Mouse (Mus musculus): ENCODE measurements at regions not wholly inside any gene's neighbourhood (a gene's known extent, or its start where the extent isn't known, plus 50 kb on each side); places are given as distances from the start of the nearest gene placed in this dataset.
"Not testable (repeated sequence)": the region's sequence is repeated elsewhere in the genome, so short reads cannot be mapped to it uniquely, and the experiment has no call there.

DNA sequence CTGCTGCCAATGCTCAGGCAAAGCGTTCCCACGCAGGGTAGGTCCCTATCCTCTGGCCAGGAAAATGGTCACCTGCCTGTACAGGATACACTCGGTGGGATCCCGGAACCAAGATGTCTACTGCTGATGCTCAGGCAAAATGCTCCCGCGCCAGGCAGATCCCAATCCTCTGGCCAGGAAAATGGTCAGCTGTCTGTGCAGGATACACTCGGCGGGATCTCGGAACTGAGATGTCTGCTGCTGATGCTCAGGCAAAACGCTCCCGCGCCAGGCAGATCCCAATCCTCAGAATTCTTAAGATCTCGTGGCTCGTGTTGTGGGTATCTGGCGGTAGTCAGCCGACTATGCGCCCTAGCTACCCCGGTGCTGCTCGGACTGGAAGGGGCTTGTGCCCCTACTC, 288.0 kb downstream of the Nucb2 start:
- WGBS: 94% methylated on average over 19 of the region's 19 CpGs
- not testable (repeated sequence) for H3K9ac ChIP-seq (replicated peaks); H3K4me1 ChIP-seq (replicated peaks); H3K27me3 ChIP-seq; ATAC-seq; H3K27ac ChIP-seq; H3K4me2 ChIP-seq (replicated peaks); H3K9me3 ChIP-seq; H3K36me3 ChIP-seq; H3K4me3 ChIP-seq (replicated peaks)

DNA sequence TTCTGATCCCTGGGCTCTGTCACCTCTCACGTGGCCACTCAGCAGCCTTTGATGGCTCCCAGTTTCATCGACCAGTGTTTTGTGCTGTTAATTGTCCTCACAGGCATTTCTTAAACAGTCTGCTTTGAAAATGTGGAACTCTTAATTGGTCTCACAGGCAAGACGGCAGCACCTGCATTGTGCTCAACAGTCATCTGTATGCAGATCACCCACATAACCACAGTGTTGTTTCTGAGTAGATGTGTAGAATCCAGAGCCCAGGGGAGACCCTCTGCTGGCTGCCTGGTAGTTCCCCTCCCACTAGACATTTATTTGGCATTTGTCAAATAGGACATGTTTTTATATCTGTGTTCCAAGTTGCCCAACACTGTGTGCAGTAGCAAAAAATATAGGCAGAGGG, 304.3 kb downstream of the Nucb2 start:
- peak; percentile 24; the same call in 1 of the 2 replicates for ATAC-seq
- H3K36me3 ChIP-seq: no peaks in the 10 kb centered on the region
- H3K9me3 ChIP-seq: no peaks in the 10 kb centered on the region
- no peaks in the 10 kb centered on the region for H3K27me3 ChIP-seq
- no peak overlapping the region for H3K4me2 ChIP-seq (replicated peaks)
- no peak overlapping the region for H3K4me3 ChIP-seq (replicated peaks)
- H3K4me1 ChIP-seq (replicated peaks): peaks cover 9% of the 10 kb centered on the region; the same call in 1 of the 2 replicates
- H3K9ac ChIP-seq (replicated peaks): no peak overlapping the region
- WGBS: 40% methylated on average over 3 of the region's 3 CpGs
- H3K27ac ChIP-seq: 0 out of 2 replicates have a peak overlapping the region, but pooled peaks have one; percentile 5

DNA sequence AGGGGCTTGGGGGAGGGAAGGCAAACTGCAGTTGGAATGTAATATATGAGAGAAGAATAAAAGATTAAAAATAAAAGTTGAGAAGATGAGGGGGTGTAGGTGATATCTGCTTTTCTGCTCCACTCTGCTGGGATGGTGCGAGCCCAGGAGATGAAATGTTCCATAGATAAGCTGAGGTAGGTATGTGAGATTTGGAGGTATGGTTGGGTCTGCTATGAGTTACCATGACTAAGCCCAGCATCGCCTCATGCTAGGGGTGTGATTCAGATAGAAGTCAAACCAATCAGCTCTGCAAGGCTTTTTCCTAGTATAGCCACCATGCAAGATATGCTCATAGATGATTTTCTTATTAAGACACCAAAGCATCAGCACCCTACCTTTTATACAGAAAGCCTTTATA, 312.3 kb downstream of the Nucb2 start:
- ATAC-seq: no peak
- no peak overlapping the region for H3K27ac ChIP-seq
- WGBS: 96% methylated on average over 2 of the region's 2 CpGs

DNA sequence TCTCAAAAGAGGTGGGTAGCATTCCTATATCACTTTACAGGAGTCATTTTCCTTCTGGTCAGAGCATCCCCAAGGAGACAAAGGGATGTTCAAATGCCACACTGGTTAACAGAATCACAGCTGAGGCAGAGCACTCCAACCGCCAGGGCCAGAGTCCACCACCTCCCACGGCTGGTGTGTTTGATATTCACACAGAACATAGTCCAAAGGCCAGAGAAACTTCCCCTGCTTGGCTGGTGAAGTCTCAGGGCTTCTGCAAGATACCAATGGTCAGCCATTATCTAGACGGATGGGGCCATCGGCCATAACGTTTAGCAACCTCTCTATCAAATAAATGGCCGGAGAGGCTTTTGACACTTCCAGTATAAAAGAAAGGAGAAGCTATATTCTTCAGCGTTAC, 313.8 kb downstream of the Nucb2 start:
- Histone ChIP-seq H3K27ac (no peak overlapping the region), H3K36me3 (no peaks in the 10 kb centered on the region), H3K27me3 (no peaks in the 10 kb centered on the region), H3K9me3 (no peaks in the 10 kb centered on the region), H3K4me2 (replicated peaks) (no peak overlapping the region), H3K4me1 (replicated peaks) (no peaks in the 10 kb centered on the region), H3K4me3 (replicated peaks) (no peak overlapping the region), H3K9ac (replicated peaks) (no peak overlapping the region)
- 85% methylated on average over 7 of the region's 7 CpGs for WGBS
- ATAC-seq: no peak

More for the DNA sequence above, 312.3 kb downstream of the Nucb2 start:
- Histone ChIP-seq H3K4me2 (replicated peaks) (no peak overlapping the region), H3K9ac (replicated peaks) (no peak overlapping the region), H3K4me1 (replicated peaks) (no peaks in the 10 kb centered on the region), H3K27me3 (no peaks in the 10 kb centered on the region), H3K36me3 (no peaks in the 10 kb centered on the region), H3K4me3 (replicated peaks) (no peak overlapping the region), H3K9me3 (no peaks in the 10 kb centered on the region)

DNA sequence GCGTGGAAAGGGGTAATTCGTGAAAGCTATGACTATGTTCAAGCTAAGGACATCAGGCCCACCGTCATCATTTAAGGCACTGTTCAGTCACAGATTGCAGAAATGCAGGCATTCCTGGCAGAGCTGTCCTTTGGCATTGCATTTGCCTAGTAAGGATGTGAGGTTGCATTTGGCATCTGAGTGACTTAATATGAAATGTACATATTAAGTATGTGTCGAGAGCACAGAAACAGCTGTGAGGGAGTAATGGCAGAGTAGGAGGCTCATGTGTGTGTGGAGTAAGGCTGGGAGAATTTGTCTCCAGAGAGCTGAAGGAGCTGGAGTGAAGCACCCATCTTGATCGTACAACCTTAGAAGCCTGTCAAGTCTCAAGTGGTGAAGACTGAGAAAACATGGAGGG, 316.4 kb downstream of the Nucb2 start:
- Histone ChIP-seq H3K27me3 (no peaks in the 10 kb centered on the region), H3K4me2 (replicated peaks) (no peak overlapping the region), H3K4me3 (replicated peaks) (no peak overlapping the region), H3K9me3 (no peaks in the 10 kb centered on the region), H3K27ac (no peak overlapping the region), H3K4me1 (replicated peaks) (no peaks in the 10 kb centered on the region), H3K9ac (replicated peaks) (no peak overlapping the region), H3K36me3 (no peaks in the 10 kb centered on the region)
- no peak for ATAC-seq
- WGBS: 85% methylated on average over 5 of the region's 5 CpGs

DNA sequence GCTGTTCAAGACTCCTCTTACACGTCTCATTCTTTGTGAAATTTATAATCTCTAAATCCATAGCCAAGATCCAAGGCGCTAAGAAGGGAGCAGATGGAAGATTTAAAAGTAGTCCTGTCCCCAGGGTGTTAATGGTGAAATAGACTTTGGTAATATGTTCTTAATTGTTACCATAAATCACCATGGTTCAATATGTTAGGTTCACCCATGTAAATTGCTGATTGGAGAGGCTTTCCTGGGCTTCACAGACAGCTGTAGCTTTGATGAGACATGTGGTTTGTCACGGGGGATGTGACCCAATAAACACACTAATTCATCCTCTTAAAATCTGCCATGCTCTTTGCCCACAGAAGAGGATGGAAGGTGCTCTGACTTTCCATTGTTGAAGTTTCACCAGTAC, 338.7 kb downstream of the Nucb2 start:
- Histone ChIP-seq H3K36me3 (no peaks in the 10 kb centered on the region), H3K4me3 (replicated peaks) (no peak overlapping the region), H3K4me1 (replicated peaks) (no peaks in the 10 kb centered on the region), H3K4me2 (replicated peaks) (no peak overlapping the region), H3K27me3 (no peaks in the 10 kb centered on the region), H3K27ac (no peak overlapping the region), H3K9me3 (no peaks in the 10 kb centered on the region), H3K9ac (replicated peaks) (no peak overlapping the region)
- ATAC-seq: no peak
- 69% methylated on average over 3 of the region's 3 CpGs for WGBS

DNA sequence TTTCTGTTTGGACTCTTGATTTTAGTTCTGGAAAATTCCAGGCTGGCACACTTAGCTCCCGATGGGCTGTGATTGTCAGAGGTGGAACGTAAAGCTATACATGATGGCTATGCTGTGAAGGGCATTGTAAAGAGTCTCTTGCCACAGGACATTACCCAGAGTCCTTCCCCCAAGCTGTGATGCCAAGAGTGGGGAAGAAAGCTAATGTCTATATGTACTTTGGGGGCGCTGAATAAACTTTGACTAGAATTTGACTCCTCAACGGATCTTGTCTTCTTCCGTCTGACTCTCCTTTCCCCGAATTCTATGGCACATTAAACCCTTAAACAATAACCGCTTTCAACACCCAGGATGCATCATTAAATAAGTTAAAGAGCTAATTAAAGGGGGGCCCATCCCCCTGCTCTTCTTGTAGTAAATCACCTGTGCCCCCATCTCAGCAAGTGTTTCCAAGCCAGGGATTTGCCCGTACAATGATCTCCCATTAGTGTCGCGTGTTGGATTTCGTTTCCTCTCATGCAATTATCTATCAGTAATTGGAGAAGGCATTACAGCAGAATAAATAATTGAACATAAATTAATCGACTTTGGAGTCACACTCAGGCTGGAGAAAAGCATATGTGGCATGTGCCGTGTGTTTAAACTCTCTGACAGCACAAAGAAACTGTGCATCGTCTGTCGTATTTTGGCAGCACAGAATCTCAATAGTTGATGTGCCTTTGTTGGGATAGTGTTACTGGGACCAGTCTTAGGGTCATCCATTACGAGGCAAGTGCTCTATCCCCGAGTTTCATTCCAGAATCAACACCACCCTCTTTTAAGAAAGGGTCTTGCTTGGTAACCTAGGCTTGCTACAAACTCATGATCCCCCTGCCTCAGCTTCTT, 343.9 kb downstream of the Nucb2 start:
- no peak for ATAC-seq
- Histone ChIP-seq H3K4me2 (replicated peaks) (no peak overlapping the region), H3K4me3 (replicated peaks) (no peak overlapping the region), H3K27ac (no peak overlapping the region), H3K4me1 (replicated peaks) (no peaks in the 10 kb centered on the region), H3K9ac (replicated peaks) (no peak overlapping the region), H3K36me3 (no peaks in the 10 kb centered on the region), H3K9me3 (no peaks in the 10 kb centered on the region), H3K27me3 (no peaks in the 10 kb centered on the region)
- 83% methylated on average over 17 of the region's 17 CpGs for WGBS

DNA sequence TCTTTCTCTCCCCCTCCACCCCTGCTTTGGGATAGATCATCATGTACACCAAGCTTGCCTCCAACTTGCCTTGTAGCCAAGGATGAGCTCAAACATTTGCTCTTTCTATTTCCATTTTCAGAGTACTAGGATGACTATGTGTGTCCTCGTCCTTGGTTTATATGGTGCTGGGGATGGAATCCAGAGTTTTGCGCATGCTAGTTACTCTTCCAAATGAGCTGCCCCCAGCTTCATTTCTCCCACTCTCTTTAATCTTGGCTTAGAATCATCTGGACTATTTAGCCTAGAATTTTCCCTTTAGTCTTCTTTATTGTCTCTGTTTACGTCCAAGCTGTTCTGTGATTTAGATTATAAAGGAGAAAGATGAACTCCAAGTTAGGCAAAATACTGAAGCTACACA, 349.2 kb downstream of the Nucb2 start:
- no peaks in the 10 kb centered on the region for H3K36me3 ChIP-seq
- no peak overlapping the region for H3K27ac ChIP-seq
- H3K4me1 ChIP-seq (replicated peaks): no peaks in the 10 kb centered on the region
- H3K9me3 ChIP-seq: no peaks in the 10 kb centered on the region
- no peak for ATAC-seq
- H3K4me3 ChIP-seq (replicated peaks): no peak overlapping the region
- no peaks in the 10 kb centered on the region; the same call in 1 of the 2 replicates for H3K27me3 ChIP-seq
- no peak overlapping the region for H3K9ac ChIP-seq (replicated peaks)
- H3K4me2 ChIP-seq (replicated peaks): no peak overlapping the region
- 96% methylated on average over 3 of the region's 3 CpGs for WGBS

DNA sequence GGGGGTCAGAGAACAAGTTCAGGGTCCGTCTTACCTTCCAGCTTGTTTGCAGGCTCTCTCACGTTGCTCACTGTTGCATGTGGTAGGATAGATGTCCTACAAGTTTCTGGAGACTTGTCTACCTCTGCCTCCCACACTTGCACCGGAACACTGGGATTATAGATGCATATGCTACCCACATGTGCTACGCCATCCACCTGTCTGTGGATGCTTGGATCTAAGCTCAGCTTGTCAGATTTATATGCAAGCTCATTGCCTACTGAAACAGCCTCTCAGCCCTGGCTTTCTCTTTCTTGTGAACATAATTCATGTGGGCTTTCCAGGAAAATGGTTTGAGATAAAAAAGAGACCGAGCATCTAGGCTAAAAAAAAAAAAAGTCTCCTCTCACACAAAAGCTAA, 353.0 kb downstream of the Nucb2 start:
- Histone ChIP-seq H3K9ac (replicated peaks) (no peak overlapping the region), H3K27ac (no peak overlapping the region), H3K4me1 (replicated peaks) (no peaks in the 10 kb centered on the region), H3K9me3 (no peaks in the 10 kb centered on the region), H3K36me3 (no peaks in the 10 kb centered on the region), H3K4me3 (replicated peaks) (no peak overlapping the region), H3K27me3 (no peaks in the 10 kb centered on the region; the same call in 1 of the 2 replicates), H3K4me2 (replicated peaks) (no peak overlapping the region)
- WGBS: 86% methylated on average over 5 of the region's 5 CpGs
- no peak for ATAC-seq

DNA sequence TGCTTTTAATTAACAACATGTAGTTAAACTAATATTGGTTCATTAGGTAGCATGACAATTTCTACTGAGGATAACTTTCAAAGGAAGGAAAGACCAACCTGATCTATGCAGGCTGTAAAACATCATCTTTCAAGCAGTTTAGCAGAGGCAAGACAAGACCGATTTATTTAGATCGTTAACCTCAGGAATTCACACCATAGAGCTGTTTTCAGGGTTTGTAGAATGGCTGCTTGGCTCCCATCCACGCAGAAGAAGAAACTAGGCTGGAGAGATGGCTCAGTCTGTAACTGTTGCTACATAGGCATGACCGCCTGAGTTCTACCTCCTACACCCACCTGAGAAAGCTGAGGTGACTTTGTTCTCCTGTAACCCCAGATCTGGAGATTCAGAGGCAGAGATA, 353.6 kb downstream of the Nucb2 start:
- H3K9ac ChIP-seq (replicated peaks): no peak overlapping the region
- no peaks in the 10 kb centered on the region for H3K4me1 ChIP-seq (replicated peaks)
- WGBS: 92% methylated on average over 4 of the region's 4 CpGs
- no peaks in the 10 kb centered on the region for H3K36me3 ChIP-seq
- no peak for ATAC-seq
- no peaks in the 10 kb centered on the region for H3K9me3 ChIP-seq
- H3K27ac ChIP-seq: no peak overlapping the region
- H3K4me2 ChIP-seq (replicated peaks): no peak overlapping the region
- H3K4me3 ChIP-seq (replicated peaks): no peak overlapping the region
- H3K27me3 ChIP-seq: no peaks in the 10 kb centered on the region; the same call in 1 of the 2 replicates

DNA sequence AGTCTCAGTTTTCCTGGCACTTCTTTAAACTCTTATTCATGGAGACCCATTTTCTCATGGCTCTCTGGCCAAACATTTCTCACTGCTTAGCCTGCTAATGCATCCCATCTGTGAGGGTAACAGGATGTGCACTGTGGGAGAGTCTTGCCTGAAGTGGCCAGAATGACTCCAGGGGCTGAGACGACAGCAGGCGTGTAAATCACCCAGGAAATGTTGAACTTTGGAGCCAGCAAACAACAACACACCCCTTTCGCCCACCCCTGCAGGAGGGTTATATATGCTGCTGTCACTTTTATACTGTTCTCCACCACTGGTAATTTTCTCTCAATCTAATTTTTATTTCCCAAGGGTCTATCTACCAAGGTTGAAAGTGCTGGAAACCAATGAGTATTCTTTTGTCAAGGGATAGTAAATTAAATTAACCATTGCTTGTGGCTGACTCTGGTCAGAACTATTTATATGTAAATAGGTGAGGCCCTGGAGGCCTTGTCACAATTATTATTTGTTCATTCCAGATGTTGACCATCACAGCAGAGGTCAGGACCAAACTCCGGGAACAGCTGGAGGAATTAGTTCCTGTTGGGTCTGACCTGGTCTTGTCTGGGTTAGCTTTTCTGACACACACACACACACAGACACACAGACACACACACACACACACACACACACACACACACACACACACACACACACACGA, 378.2 kb downstream of the Nucb2 start:
- H3K4me3 ChIP-seq (replicated peaks): no peak overlapping the region
- H3K9me3 ChIP-seq: no peaks in the 10 kb centered on the region
- H3K27ac ChIP-seq: no peak overlapping the region
- no peak for ATAC-seq
- no peak overlapping the region for H3K9ac ChIP-seq (replicated peaks)
- H3K4me2 ChIP-seq (replicated peaks): no peak overlapping the region
- 65% methylated on average over 5 of the region's 5 CpGs for WGBS
- H3K27me3 ChIP-seq: no peaks in the 10 kb centered on the region
- no peaks in the 10 kb centered on the region for H3K36me3 ChIP-seq
- H3K4me1 ChIP-seq (replicated peaks): no peaks in the 10 kb centered on the region

DNA sequence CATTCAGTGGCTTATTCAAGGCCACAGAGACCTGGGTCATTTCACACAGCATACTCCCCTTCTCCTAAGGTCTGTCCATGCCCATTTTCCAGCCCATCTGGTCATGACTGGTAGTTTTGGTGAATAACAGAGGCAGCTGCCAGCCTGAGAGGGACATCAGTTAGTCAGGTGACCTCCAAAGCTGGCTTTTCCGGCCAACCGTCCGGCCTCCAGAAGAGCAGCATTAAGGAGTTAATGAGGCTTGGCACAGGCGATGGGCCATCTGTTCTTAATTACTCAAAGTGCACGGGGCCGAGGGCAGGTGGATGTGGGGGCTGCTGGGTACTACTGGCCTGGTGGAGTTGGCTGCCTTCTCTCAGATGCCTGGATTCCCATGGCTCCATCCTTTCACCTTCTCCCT, 389.7 kb downstream of the Nucb2 start:
- no peak overlapping the region for H3K4me3 ChIP-seq (replicated peaks)
- no peaks in the 10 kb centered on the region for H3K27me3 ChIP-seq
- no peak overlapping the region for H3K9ac ChIP-seq (replicated peaks)
- no peaks in the 10 kb centered on the region for H3K9me3 ChIP-seq
- no peak for ATAC-seq
- WGBS: 69% methylated on average over 6 of the region's 6 CpGs
- H3K4me2 ChIP-seq (replicated peaks): no peak overlapping the region
- H3K27ac ChIP-seq: no peak overlapping the region
- H3K4me1 ChIP-seq (replicated peaks): no peaks in the 10 kb centered on the region
- H3K36me3 ChIP-seq: no peaks in the 10 kb centered on the region
